Mouse (Mus musculus): ENCODE measurements around the gene Fat3. TPM values are rescaled to one million over a fixed set of nuclear protein-coding genes. Genes with fewer than 3 reads are reported as not detected.

Fat3 gene
- polyA plus RNA-seq, 1 experiment from 2014 or later: 1.8 TPM

DNA sequence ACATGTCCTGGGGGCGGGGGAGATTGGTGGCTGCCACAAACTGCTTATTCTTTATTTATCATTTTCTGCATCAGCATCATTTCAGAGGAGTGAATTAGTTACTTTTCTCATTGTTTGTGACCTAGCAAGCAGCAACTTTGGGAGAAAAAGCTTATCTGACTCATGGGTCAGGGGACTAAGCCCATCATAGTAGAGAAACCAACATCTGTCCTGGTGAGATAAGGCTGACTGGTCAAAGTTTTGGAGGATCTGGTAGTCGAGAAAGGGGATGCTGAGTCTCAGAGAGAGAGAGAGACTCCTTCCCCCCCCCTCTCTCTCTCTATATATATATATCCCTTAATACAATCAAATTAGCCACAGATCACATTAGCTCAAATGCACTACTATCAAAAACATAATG lies 273.7 kb downstream of the Fat3 start:
- Histone ChIP-seq H3K27ac (replicated peaks in 1 of 2; ENCODE audit: control insufficient read depth in 1 of 2, insufficient read depth in 1 of 2, low read depth in 2 of 2, low read length in 2 of 2) (no peak overlapping the region), H3K9ac (ENCODE audit: low read length) (no peak overlapping the region), H3K9me3 (ENCODE audit: control insufficient read depth, low read length) (no peaks in the 10 kb centered on the region), H3K27me3 (ENCODE audit: control insufficient read depth, insufficient read depth, low read length) (no peaks in the 10 kb centered on the region), H3K4me3 (ENCODE audit: control insufficient read depth in 1 of 2, insufficient read depth in 1 of 2, low read depth in 1 of 2, low read length in 2 of 2) (no peak overlapping the region), H3K4me2 (ENCODE audit: low read length) (no peak overlapping the region), H3K4me1 (ENCODE audit: control insufficient read depth in 2 of 2, insufficient read depth in 2 of 2, low read length in 2 of 2) (no peaks in the 10 kb centered on the region), H3K36me3 (ENCODE audit: control insufficient read depth, insufficient read depth, low read length) (no peaks in the 10 kb centered on the region)
- no peak for ATAC-seq (ENCODE audit: insufficient number of reproducible peaks, insufficient read depth, low FRiP score, low read depth)
- WGBS: 52% methylated on average over 2 of the region's 2 CpGs

DNA sequence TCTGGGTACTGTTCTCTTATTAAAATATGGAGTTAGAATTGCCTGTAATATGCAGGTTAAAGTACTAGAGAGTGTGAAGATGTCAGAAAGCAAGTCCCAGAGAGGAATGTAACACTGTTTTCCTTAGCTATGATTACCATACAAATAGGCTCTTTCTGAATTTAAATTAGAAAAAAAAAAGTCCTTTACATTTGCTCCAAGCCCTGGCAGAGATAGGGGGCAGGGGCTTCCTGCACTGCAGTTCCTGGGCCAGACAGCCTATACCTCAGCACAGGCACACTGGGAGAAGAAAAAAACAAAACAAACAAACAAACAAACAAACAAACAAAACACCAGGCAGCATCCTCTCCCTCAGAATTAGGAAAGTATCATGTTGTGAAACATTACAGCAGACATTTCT lies 274.5 kb downstream of the Fat3 start:
- H3K4me1 ChIP-seq (ENCODE audit: control insufficient read depth in 2 of 2, insufficient read depth in 2 of 2, low read length in 2 of 2): no peaks in the 10 kb centered on the region
- no peak overlapping the region for H3K4me2 ChIP-seq (ENCODE audit: low read length)
- no peak overlapping the region for H3K9ac ChIP-seq (ENCODE audit: low read length)
- no peak overlapping the region for H3K4me3 ChIP-seq (ENCODE audit: control insufficient read depth in 1 of 2, insufficient read depth in 1 of 2, low read depth in 1 of 2, low read length in 2 of 2)
- no peak for ATAC-seq (ENCODE audit: insufficient number of reproducible peaks, insufficient read depth, low FRiP score, low read depth)
- H3K9me3 ChIP-seq (ENCODE audit: control insufficient read depth, low read length): no peaks in the 10 kb centered on the region
- H3K27me3 ChIP-seq (ENCODE audit: control insufficient read depth, insufficient read depth, low read length): no peaks in the 10 kb centered on the region
- no peak overlapping the region for H3K27ac ChIP-seq (replicated peaks in 1 of 2; ENCODE audit: control insufficient read depth in 1 of 2, insufficient read depth in 1 of 2, low read depth in 2 of 2, low read length in 2 of 2)
- H3K36me3 ChIP-seq (ENCODE audit: control insufficient read depth, insufficient read depth, low read length): no peaks in the 10 kb centered on the region

DNA sequence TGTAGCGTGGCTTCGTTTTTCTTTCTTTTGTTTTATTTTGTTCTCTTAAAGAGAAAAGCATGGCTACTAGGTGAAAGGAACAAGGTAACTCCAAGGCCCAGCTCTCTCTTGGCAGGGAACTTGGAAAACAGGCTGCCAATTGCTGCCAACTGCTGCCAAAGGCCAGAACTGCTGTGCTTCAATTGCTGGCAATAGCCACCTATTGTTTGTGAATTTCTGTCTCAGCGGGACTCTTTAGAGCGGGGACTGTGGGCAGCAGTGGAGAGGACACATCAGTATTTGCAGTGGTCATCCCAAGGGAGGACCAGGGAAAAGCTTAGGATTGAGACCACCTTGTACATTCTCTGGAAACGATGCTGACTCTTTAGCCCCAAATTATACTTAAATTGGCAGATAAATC lies 279.2 kb downstream of the Fat3 start:
- 61% methylated on average over 5 of the region's 5 CpGs for WGBS
- H3K9ac ChIP-seq (ENCODE audit: low read length): no peak overlapping the region
- H3K4me2 ChIP-seq (ENCODE audit: low read length): no peak overlapping the region
- H3K4me3 ChIP-seq (ENCODE audit: control insufficient read depth in 1 of 2, insufficient read depth in 1 of 2, low read depth in 1 of 2, low read length in 2 of 2): no peak overlapping the region
- no peak for ATAC-seq (ENCODE audit: insufficient number of reproducible peaks, insufficient read depth, low FRiP score, low read depth)
- no peaks in the 10 kb centered on the region for H3K36me3 ChIP-seq (ENCODE audit: control insufficient read depth, insufficient read depth, low read length)
- H3K9me3 ChIP-seq (ENCODE audit: control insufficient read depth, low read length): no peaks in the 10 kb centered on the region
- H3K27ac ChIP-seq (replicated peaks in 1 of 2; ENCODE audit: control insufficient read depth in 1 of 2, insufficient read depth in 1 of 2, low read depth in 2 of 2, low read length in 2 of 2): no peak overlapping the region
- no peaks in the 10 kb centered on the region for H3K27me3 ChIP-seq (ENCODE audit: control insufficient read depth, insufficient read depth, low read length)
- no peaks in the 10 kb centered on the region for H3K4me1 ChIP-seq (ENCODE audit: control insufficient read depth in 2 of 2, insufficient read depth in 2 of 2, low read length in 2 of 2)

DNA sequence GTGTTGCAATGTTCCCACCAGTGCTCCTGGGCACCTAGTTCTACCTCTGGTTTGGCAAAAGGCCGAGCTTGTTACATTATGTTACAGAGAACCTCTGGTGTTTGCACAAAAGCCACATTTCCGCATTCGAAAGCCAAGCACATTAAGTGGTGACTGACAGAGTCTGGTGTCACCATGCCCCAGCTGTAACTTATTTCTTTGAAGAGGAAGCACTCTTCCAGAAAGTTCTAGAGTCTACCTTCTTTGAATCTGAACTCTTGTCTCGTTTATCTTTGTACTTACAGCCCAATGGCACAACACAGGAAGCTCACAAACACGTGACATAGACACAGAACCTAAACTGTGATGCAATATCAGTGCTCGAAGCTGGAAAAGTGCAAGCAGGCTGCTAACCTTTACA lies 284.9 kb downstream of the Fat3 start:
- ATAC-seq (ENCODE audit: insufficient number of reproducible peaks, insufficient read depth, low FRiP score, low read depth): no peak
- Histone ChIP-seq H3K27me3 (ENCODE audit: control insufficient read depth, insufficient read depth, low read length) (no peaks in the 10 kb centered on the region), H3K4me3 (ENCODE audit: control insufficient read depth in 1 of 2, insufficient read depth in 1 of 2, low read depth in 1 of 2, low read length in 2 of 2) (no peak overlapping the region), H3K27ac (replicated peaks in 1 of 2; ENCODE audit: control insufficient read depth in 1 of 2, insufficient read depth in 1 of 2, low read depth in 2 of 2, low read length in 2 of 2) (no peak overlapping the region), H3K4me2 (ENCODE audit: low read length) (no peak overlapping the region), H3K9ac (ENCODE audit: low read length) (no peak overlapping the region), H3K9me3 (ENCODE audit: control insufficient read depth, low read length) (no peaks in the 10 kb centered on the region), H3K4me1 (ENCODE audit: control insufficient read depth in 2 of 2, insufficient read depth in 2 of 2, low read length in 2 of 2) (peaks cover 4 to 20% of the 10 kb centered on the region in 2 experiments), H3K36me3 (ENCODE audit: control insufficient read depth, insufficient read depth, low read length) (no peaks in the 10 kb centered on the region)
- WGBS: 60% methylated on average over 6 of the region's 6 CpGs

DNA sequence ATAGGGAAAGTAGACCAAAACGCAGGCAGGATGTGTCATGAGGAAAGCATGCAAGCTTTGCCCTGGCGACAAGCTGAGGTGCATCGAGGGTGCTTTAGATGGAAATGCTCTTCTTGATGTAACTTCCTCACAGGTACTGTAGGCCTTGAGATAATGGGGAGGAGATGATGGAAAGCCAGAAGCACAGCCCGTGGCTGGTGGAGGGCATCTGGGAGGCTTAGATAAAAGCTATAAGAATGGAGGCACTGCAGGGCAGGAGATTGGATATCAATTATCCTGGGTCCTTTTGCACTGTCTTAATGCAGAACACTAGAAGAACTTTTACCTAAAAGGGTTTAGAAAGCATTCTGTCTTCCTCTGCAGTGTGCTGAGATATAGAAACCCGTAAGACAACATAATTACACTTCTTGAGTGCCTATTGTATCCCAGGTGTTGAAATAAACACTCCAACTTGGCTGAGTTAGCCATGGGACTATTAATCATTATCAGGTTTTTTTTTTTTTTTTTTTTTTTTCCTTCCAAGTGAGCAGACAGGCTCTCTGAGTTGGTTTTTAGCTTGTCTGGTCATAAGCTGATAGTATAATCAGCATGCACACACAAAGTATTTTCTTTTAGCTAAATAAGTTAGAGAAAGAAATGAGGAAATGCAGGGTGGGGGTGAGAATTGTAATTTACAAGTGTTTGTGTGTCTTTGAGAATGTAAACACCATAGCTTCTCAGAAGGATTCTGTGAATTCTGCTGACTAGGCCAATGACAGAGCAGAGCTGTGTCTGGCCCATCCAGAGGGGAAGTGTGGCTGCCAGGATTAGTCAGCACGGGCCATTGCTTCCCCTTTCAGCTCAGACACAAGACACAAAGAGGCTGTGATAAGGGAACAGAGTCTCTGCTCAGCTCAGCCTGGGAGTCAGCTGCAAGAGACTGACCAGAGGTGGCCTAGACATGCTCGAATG lies 286.1 kb downstream of the Fat3 start:
- no peak overlapping the region for H3K4me2 ChIP-seq (ENCODE audit: low read length)
- ATAC-seq (ENCODE audit: insufficient number of reproducible peaks, insufficient read depth, low FRiP score, low read depth): peak; percentile 87
- H3K4me3 ChIP-seq (ENCODE audit: control insufficient read depth in 1 of 2, insufficient read depth in 1 of 2, low read depth in 1 of 2, low read length in 2 of 2): no peak overlapping the region
- H3K9ac ChIP-seq (ENCODE audit: low read length): no peak overlapping the region
- H3K4me1 ChIP-seq (ENCODE audit: control insufficient read depth in 2 of 2, insufficient read depth in 2 of 2, low read length in 2 of 2): peaks cover 4 to 20% of the 10 kb centered on the region in 2 experiments
- no peaks in the 10 kb centered on the region for H3K36me3 ChIP-seq (ENCODE audit: control insufficient read depth, insufficient read depth, low read length)
- H3K9me3 ChIP-seq (ENCODE audit: control insufficient read depth, low read length): no peaks in the 10 kb centered on the region
- no peaks in the 10 kb centered on the region for H3K27me3 ChIP-seq (ENCODE audit: control insufficient read depth, insufficient read depth, low read length)
- 29% methylated on average over 7 of the region's 7 CpGs for WGBS
- H3K27ac ChIP-seq (replicated peaks in 1 of 2; ENCODE audit: control insufficient read depth in 1 of 2, insufficient read depth in 1 of 2, low read depth in 2 of 2, low read length in 2 of 2): peak overlapping the region in 1 of 2 experiments; percentile 35; a peak in 1 of 4 replicates

DNA sequence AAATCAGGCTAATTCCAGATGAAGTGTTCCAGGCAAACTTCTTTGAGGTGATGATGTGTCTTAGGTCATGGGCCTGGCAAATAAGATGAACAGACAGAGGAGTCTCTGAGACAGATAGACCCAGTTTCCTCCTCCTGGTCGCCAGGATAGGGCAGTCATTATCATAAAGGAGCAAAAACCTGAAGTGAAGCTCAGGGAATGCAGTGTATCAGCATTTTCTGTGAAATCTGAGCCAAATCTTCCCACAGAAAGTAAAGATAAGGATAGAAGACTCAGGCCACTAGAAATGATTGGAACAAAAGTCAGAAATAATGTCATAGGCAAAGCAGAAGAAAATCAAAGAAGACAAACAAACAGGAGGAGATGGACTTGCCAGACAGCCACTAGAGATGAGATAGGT lies 287.8 kb downstream of the Fat3 start:
- no peak for ATAC-seq (ENCODE audit: insufficient number of reproducible peaks, insufficient read depth, low FRiP score, low read depth)
- H3K9ac ChIP-seq (ENCODE audit: low read length): no peak overlapping the region
- H3K9me3 ChIP-seq (ENCODE audit: control insufficient read depth, low read length): no peaks in the 10 kb centered on the region
- H3K27me3 ChIP-seq (ENCODE audit: control insufficient read depth, insufficient read depth, low read length): no peaks in the 10 kb centered on the region
- no peak overlapping the region for H3K27ac ChIP-seq (replicated peaks in 1 of 2; ENCODE audit: control insufficient read depth in 1 of 2, insufficient read depth in 1 of 2, low read depth in 2 of 2, low read length in 2 of 2)
- no peaks in the 10 kb centered on the region for H3K36me3 ChIP-seq (ENCODE audit: control insufficient read depth, insufficient read depth, low read length)
- peaks cover 4 to 20% of the 10 kb centered on the region in 2 experiments for H3K4me1 ChIP-seq (ENCODE audit: control insufficient read depth in 2 of 2, insufficient read depth in 2 of 2, low read length in 2 of 2)
- no peak overlapping the region for H3K4me3 ChIP-seq (ENCODE audit: control insufficient read depth in 1 of 2, insufficient read depth in 1 of 2, low read depth in 1 of 2, low read length in 2 of 2)
- no peak overlapping the region for H3K4me2 ChIP-seq (ENCODE audit: low read length)
- WGBS: 31% methylated on average over 1 of the region's 1 CpGs

DNA sequence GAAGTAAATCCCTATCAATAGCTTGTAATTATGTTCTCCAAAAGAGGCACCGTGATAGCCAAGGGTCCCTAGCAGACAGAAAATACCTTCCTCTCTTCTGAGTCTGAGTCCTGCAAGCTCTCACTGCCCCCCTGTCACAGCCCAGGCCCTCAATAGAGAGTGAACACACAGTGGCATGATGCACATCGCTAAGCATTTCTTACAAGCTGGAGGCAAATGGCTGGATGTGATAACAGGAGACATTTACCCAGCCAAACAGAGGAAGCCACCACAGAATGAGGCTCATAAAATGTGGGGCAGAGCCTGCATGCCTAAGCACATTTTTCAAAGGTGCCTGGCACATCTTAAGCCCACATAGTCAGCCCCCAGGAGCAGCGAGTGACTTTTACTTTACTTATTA lies 288.5 kb downstream of the Fat3 start:
- no peaks in the 10 kb centered on the region for H3K36me3 ChIP-seq (ENCODE audit: control insufficient read depth, insufficient read depth, low read length)
- H3K9me3 ChIP-seq (ENCODE audit: control insufficient read depth, low read length): no peaks in the 10 kb centered on the region
- H3K4me3 ChIP-seq (ENCODE audit: control insufficient read depth in 1 of 2, insufficient read depth in 1 of 2, low read depth in 1 of 2, low read length in 2 of 2): no peak overlapping the region
- WGBS: 33% methylated on average over 3 of the region's 3 CpGs
- H3K27ac ChIP-seq (replicated peaks in 1 of 2; ENCODE audit: control insufficient read depth in 1 of 2, insufficient read depth in 1 of 2, low read depth in 2 of 2, low read length in 2 of 2): no peak overlapping the region
- H3K4me1 ChIP-seq (ENCODE audit: control insufficient read depth in 2 of 2, insufficient read depth in 2 of 2, low read length in 2 of 2): peaks cover 4 to 20% of the 10 kb centered on the region in 2 experiments
- H3K9ac ChIP-seq (ENCODE audit: low read length): no peak overlapping the region; the same call in 1 of the 2 replicates
- no peak for ATAC-seq (ENCODE audit: insufficient number of reproducible peaks, insufficient read depth, low FRiP score, low read depth)
- no peaks in the 10 kb centered on the region for H3K27me3 ChIP-seq (ENCODE audit: control insufficient read depth, insufficient read depth, low read length)
- H3K4me2 ChIP-seq (ENCODE audit: low read length): no peak overlapping the region
